Mouse (Mus musculus): ENCODE measurements around the gene Chd5. TPM values are rescaled to one million over a fixed set of nuclear protein-coding genes. Genes with fewer than 3 reads are reported as not detected.

Chd5 gene
- polyA plus RNA-seq, 1 experiment, result 1.0 TPM

DNA sequence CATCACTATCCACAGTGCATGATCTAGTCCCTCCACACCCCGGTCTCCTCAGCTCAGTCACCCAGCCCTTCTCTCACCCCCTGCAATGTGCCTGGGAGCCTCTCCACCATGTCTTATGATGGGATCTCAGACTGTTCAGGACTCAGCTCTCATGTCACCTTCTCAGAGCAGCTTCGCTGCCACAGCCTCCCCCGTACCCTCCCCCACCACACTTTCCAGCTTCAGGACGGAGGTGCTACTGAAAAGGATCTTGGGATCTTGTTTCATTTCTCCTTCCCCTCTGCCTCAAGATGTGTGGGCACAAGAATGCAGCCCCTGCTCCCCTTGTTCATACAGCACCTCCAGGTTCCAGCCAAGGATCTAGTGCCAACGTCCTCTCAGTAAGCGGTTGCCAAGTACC, 85.1 kb downstream of the Chd5 start:
- no peaks in the 10 kb centered on the region for H3K79me2 ChIP-seq (ENCODE audit: control insufficient read depth, insufficient read depth)
- no peaks in the 10 kb centered on the region for H3K36me3 ChIP-seq (ENCODE audit: control insufficient read depth, insufficient read depth)
- no peak overlapping the region for H3ac ChIP-seq (ENCODE audit: control insufficient read depth, insufficient read length)
- TF ChIP-seq MYOD1 (IDR thresholded peaks at IDR 0.05; ENCODE audit: control insufficient read depth in 1 of 3, insufficient read length in 2 of 3, low read depth in 2 of 3), result no peak
- TF ChIP-seq TCF3 (IDR thresholded peaks at IDR 0.05; ENCODE audit: insufficient read length, low read depth), result no peak
- no peak overlapping the region for H3K4me2 ChIP-seq (ENCODE audit: low read depth)
- no peak overlapping the region for H3K4me3 ChIP-seq
- peaks cover 22% of the 10 kb centered on the region for H3K27me3 ChIP-seq (ENCODE audit: control insufficient read depth, insufficient read depth, insufficient read length)

DNA sequence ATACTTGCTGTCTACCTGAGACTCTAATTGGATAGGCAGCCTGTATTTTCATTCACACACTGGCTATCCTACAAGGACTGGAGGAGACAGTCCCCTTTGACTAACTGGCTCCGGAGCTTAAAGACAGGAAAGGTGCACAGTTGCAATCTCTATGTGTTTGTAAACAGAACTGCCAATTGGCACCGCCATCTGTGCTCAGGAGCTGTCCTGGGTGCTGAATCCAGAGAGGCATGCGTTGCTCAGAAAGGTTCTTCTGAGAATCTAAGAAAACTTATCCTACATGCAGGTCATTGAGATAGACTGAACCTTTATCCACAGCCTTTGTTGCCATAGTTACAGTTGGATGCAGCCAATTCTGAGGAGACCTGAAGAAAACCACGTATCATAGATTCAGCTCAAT, 85.9 kb downstream of the Chd5 start:
- TF ChIP-seq SRF (IDR thresholded peaks at IDR 0.05; ENCODE audit: control insufficient read depth, insufficient read length, low read depth) (no peak), REST (IDR thresholded peaks at IDR 0.05; ENCODE audit: insufficient read depth, insufficient read length) (peak; percentile 82), USF1 (IDR thresholded peaks at IDR 0.05; ENCODE audit: low read depth) (no peak), TCF3 (IDR thresholded peaks at IDR 0.05; ENCODE audit: insufficient read length, low read depth) (no peak), MYOG (IDR thresholded peaks at IDR 0.05; ENCODE audit: control insufficient read depth in 1 of 3, insufficient read depth in 1 of 3, insufficient read length in 2 of 3, low read depth in 2 of 3) (peak in 1 of 3 experiments; percentile 6), TCF12 (IDR thresholded peaks at IDR 0.05; ENCODE audit: insufficient read depth, poor library complexity, severe bottlenecking) (no peak)
- H3ac ChIP-seq (ENCODE audit: control insufficient read depth, insufficient read length), result no peak overlapping the region
- peaks cover 14% of the 10 kb centered on the region for H3K27me3 ChIP-seq (ENCODE audit: control insufficient read depth, insufficient read depth, insufficient read length)
- H3K79me2 ChIP-seq (ENCODE audit: control insufficient read depth, insufficient read depth), result no peaks in the 10 kb centered on the region
- no peak overlapping the region for H3K4me2 ChIP-seq (ENCODE audit: low read depth)
- H3K4me3 ChIP-seq, result no peak overlapping the region
- H3K36me3 ChIP-seq (ENCODE audit: control insufficient read depth, insufficient read depth), result no peaks in the 10 kb centered on the region

DNA sequence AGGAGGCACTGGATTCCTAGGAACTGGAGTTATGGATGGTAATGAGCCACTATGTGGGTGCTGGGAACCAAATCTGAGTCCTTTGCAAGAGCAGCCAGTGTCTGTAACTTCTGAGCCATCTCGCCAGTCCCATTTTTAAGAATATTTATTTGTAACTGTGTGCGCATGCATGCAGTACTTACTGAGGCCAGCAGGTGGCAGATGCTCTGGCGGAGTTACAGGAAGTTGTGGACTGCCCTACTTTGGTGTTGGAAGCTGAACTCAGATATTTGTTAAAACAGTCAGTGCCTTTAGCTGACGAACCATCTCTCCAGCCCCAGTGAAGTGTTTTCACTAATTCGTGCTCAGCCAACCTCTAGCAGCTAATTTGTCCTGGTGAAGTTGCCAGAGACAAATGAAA, 86.5 kb downstream of the Chd5 start:
- Histone ChIP-seq H3K36me3 (ENCODE audit: control insufficient read depth, insufficient read depth) (no peaks in the 10 kb centered on the region), H3K4me3 (no peak overlapping the region), H3ac (ENCODE audit: control insufficient read depth, insufficient read length) (no peak overlapping the region), H3K4me2 (ENCODE audit: low read depth) (no peak overlapping the region), H3K27me3 (ENCODE audit: control insufficient read depth, insufficient read depth, insufficient read length) (peaks cover 9% of the 10 kb centered on the region), H3K79me2 (ENCODE audit: control insufficient read depth, insufficient read depth) (no peaks in the 10 kb centered on the region)
- TF ChIP-seq REST (IDR thresholded peaks at IDR 0.05; ENCODE audit: insufficient read depth, insufficient read length), result peak; percentile 42
- no peak for TF ChIP-seq TCF3 (IDR thresholded peaks at IDR 0.05; ENCODE audit: insufficient read length, low read depth)
- no peak for TF ChIP-seq MYOD1 (IDR thresholded peaks at IDR 0.05; ENCODE audit: control insufficient read depth in 1 of 3, insufficient read length in 2 of 3, low read depth in 2 of 3)
- no peak for TF ChIP-seq TCF12 (IDR thresholded peaks at IDR 0.05; ENCODE audit: insufficient read depth, poor library complexity, severe bottlenecking)

DNA sequence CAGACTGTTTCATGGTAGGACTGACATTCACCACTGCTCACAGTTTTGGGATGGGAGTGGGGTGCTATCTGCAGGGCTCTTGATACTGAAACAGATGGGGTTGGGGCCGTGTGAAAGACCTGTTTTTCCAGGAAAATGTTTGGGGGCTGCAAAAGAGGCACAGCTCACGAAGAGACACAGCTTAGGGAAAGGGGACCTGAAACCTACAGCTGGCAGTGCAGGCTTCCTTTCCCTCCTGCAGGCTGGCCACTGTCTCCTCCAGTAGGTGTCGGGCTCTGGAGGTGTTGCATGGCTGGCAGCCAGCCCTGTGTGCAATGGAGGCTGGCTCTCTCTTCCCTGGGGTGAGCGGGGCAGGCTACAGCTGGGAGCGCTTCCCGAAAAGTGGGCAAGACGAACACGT, 89.8 kb downstream of the Chd5 start:
- no peaks in the 10 kb centered on the region for H3K36me3 ChIP-seq (ENCODE audit: control insufficient read depth, insufficient read depth)
- H3K4me2 ChIP-seq (ENCODE audit: low read depth), result no peak overlapping the region
- no peaks in the 10 kb centered on the region for H3K79me2 ChIP-seq (ENCODE audit: control insufficient read depth, insufficient read depth)
- TF ChIP-seq CEBPB (IDR thresholded peaks at IDR 0.05; ENCODE audit: insufficient read depth, poor library complexity, severe bottlenecking), result no peak
- H3K27me3 ChIP-seq (ENCODE audit: control insufficient read depth, insufficient read depth, insufficient read length), result peaks cover 25% of the 10 kb centered on the region
- no peak overlapping the region for H3K4me3 ChIP-seq
- no peak overlapping the region for H3ac ChIP-seq (ENCODE audit: control insufficient read depth, insufficient read length)

DNA sequence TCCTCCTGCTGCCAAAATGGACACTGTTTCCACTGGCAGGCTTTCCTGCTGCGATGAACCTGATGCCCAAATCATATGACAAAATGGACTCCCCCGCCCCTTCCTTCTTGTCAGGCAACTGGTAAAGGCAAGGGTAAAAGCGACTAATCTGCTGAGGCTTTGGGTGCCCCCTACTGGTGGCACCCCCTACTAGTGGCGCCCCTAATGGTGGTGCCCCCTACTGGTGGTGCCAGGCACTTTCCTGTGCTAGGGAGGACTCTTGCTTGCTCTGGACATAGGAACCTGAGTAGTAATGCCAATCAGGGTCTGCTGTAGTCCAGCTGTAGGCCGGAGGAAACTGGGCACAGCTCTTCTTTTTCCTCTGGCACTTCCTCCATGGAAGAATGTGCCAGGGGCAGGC, 93.9 kb downstream of the Chd5 start:
- H3K79me2 ChIP-seq (ENCODE audit: control insufficient read depth, insufficient read depth), result no peaks in the 10 kb centered on the region
- H3K36me3 ChIP-seq (ENCODE audit: control insufficient read depth, insufficient read depth), result no peaks in the 10 kb centered on the region
- TF ChIP-seq E2F4 (IDR thresholded peaks at IDR 0.05; ENCODE audit: insufficient read depth) (no peak), SRF (IDR thresholded peaks at IDR 0.05; ENCODE audit: control insufficient read depth, insufficient read length, low read depth) (no peak), MAX (IDR thresholded peaks at IDR 0.05; ENCODE audit: low read depth) (no peak), POLR2AphosphoS2 (IDR thresholded peaks at IDR 0.05; ENCODE audit: insufficient read length, low read depth) (no peak), USF1 (IDR thresholded peaks at IDR 0.05; ENCODE audit: low read depth) (no peak), MYOG (IDR thresholded peaks at IDR 0.05; ENCODE audit: control insufficient read depth in 1 of 3, insufficient read depth in 1 of 3, insufficient read length in 2 of 3, low read depth in 2 of 3) (no peak), TCF12 (IDR thresholded peaks at IDR 0.05; ENCODE audit: insufficient read depth, poor library complexity, severe bottlenecking) (no peak), MYOD1 (IDR thresholded peaks at IDR 0.05; ENCODE audit: control insufficient read depth in 1 of 3, insufficient read length in 2 of 3, low read depth in 2 of 3) (no peak), REST (IDR thresholded peaks at IDR 0.05; ENCODE audit: insufficient read depth, insufficient read length) (no peak), CEBPB (IDR thresholded peaks at IDR 0.05; ENCODE audit: insufficient read depth, poor library complexity, severe bottlenecking) (no peak), TCF3 (IDR thresholded peaks at IDR 0.05; ENCODE audit: insufficient read length, low read depth) (no peak), POLR2A (IDR thresholded peaks at IDR 0.05; ENCODE audit: insufficient read length, low read depth) (no peak)
- no peak overlapping the region for H3K4me3 ChIP-seq
- no peak overlapping the region for H3ac ChIP-seq (ENCODE audit: control insufficient read depth, insufficient read length)
- no peak overlapping the region for H3K4me2 ChIP-seq (ENCODE audit: low read depth)
- H3K27me3 ChIP-seq (ENCODE audit: control insufficient read depth, insufficient read depth, insufficient read length), result peaks cover 24% of the 10 kb centered on the region

DNA sequence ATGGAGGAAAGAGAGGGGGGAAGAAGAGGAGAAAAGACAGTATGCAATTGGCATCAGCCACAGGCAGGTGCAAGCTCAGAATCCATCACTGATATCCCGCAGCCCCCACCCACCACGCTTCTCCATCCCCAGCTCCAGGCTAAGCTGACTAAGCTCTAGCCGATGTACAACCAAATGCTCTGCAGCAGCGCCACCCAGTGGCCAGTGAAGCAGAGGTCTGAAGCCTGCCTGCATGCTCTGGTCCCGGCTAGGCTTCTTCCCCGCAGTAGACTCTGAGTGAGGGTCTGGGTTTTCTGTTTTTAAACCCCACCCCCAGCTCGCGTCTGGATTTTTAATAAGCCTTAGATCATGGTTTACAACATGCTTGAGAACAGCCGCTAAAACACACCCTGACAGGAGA, 96.4 kb downstream of the Chd5 start:
- Histone ChIP-seq H3K4me2 (ENCODE audit: low read depth) (peak overlapping the region; percentile 82), H3K36me3 (ENCODE audit: control insufficient read depth, insufficient read depth) (no peaks in the 10 kb centered on the region), H3K27me3 (ENCODE audit: control insufficient read depth, insufficient read depth, insufficient read length) (peaks cover 37% of the 10 kb centered on the region), H3K79me2 (ENCODE audit: control insufficient read depth, insufficient read depth) (no peaks in the 10 kb centered on the region), H3ac (ENCODE audit: control insufficient read depth, insufficient read length) (no peak overlapping the region), H3K4me3 (no peak overlapping the region)
- TF ChIP-seq E2F4 (IDR thresholded peaks at IDR 0.05; ENCODE audit: insufficient read depth), result no peak
- TF ChIP-seq USF1 (IDR thresholded peaks at IDR 0.05; ENCODE audit: low read depth), result no peak
- TF ChIP-seq MYOG (IDR thresholded peaks at IDR 0.05; ENCODE audit: control insufficient read depth in 1 of 3, insufficient read depth in 1 of 3, insufficient read length in 2 of 3, low read depth in 2 of 3), result no peak
- TF ChIP-seq REST (IDR thresholded peaks at IDR 0.05; ENCODE audit: insufficient read depth, insufficient read length), result no peak
- no peak for TF ChIP-seq TCF12 (IDR thresholded peaks at IDR 0.05; ENCODE audit: insufficient read depth, poor library complexity, severe bottlenecking)
- no peak for TF ChIP-seq POLR2AphosphoS2 (IDR thresholded peaks at IDR 0.05; ENCODE audit: insufficient read length, low read depth)
- no peak for TF ChIP-seq TCF3 (IDR thresholded peaks at IDR 0.05; ENCODE audit: insufficient read length, low read depth)
- TF ChIP-seq MAX (IDR thresholded peaks at IDR 0.05; ENCODE audit: low read depth), result no peak
- no peak for TF ChIP-seq POLR2A (IDR thresholded peaks at IDR 0.05; ENCODE audit: insufficient read length, low read depth)
- TF ChIP-seq MYOD1 (IDR thresholded peaks at IDR 0.05; ENCODE audit: control insufficient read depth in 1 of 3, insufficient read length in 2 of 3, low read depth in 2 of 3), result no peak
- no peak for TF ChIP-seq SRF (IDR thresholded peaks at IDR 0.05; ENCODE audit: control insufficient read depth, insufficient read length, low read depth)
- TF ChIP-seq CEBPB (IDR thresholded peaks at IDR 0.05; ENCODE audit: insufficient read depth, poor library complexity, severe bottlenecking), result no peak

All from myocyte (in vitro differentiated cells).